8 mouse cellular contexts compared by ENCODE assay signal in the genomic region with DNA sequence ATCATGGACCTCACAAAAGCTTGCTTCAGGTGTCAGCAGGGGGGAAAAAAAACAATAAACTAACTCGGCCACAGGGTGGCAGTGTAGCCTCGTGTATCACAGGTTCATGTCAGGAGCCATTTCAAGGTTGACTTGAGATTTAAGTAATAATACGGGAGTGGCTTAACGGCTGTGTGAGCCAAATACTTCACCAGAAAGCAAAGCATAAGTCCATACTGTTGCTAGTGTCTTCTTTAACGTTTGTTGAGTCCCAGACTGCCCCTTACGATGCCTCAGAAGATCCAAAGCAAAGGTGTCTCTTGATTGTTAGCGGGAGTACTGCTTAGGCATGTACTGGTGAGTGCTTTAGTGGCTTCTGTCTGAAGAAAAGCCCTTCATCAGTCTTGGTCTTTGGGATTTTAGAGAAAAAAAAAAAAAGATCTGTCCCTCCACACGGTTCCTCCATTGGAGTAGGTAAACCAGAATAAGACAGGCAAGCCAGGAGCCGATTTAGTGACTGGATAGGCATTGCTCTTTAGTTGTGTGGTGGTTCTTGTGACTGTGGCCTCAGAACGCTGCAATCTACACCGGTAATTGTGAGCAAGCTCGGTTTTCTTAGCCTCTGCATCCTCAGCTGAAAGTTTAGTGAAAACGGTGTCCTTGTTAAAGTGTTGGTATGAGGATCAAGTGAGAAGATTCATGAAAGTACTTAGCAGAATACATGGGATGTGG. TPM values are rescaled to one million over a fixed set of nuclear protein-coding genes. Genes with fewer than 3 reads are reported as not detected.
A peak's percentile ranks its signal among the peaks of the same experiment; 100 is the strongest.
DNase-seq lines count a peak whose midpoint lies in the region; ATAC-seq and TF ChIP-seq lines count a peak whose summit lies in the region.

No protein-coding gene starts in this region.

- no peak for ATAC-seq in embryonic facial prominence, embryonic 15.5 days (ENCODE audit: insufficient number of reproducible peaks, low FRiP score, low TSS enrichment, low read depth)
- ATAC-seq in limb, embryonic 14.5 days (ENCODE audit: low FRiP score, low read depth): peak; percentile 87
- peak; percentile 63; the same call in 1 of the 2 replicates for ATAC-seq in midbrain, postnatal 0 days (ENCODE audit: low FRiP score)

- H3K27me3 ChIP-seq in embryonic facial prominence, embryonic 15.5 days: no peaks in the 10 kb centered on the region
- no peaks in the 10 kb centered on the region for H3K27me3 ChIP-seq in limb, embryonic 14.5 days (ENCODE audit: control insufficient read depth, insufficient read depth, low read length)
- H3K27me3 ChIP-seq in midbrain, postnatal 0 days (ENCODE audit: insufficient read depth, low read length): no peaks in the 10 kb centered on the region

- TF ChIP-seq POLR2A in bone marrow, adult 2 months (IDR thresholded peaks at IDR 0.05; ENCODE audit: borderline replicate concordance, control insufficient read depth, low read depth, low read length): no peak
- TF ChIP-seq POLR2A in limb, embryonic 14.5 days (IDR thresholded peaks at IDR 0.05; ENCODE audit: borderline replicate concordance, extremely low read depth, insufficient read depth, insufficient read length): no peak

- no peak overlapping the region for H3K9ac ChIP-seq in embryonic facial prominence, embryonic 15.5 days
- H3K9ac ChIP-seq in limb, embryonic 14.5 days (ENCODE audit: low read depth, low read length, severe bottlenecking): peak overlapping the region; percentile 35; the same call in 1 of the 2 replicates
- H3K9ac ChIP-seq in midbrain, postnatal 0 days (replicated peaks; ENCODE audit: low read length, poor library complexity, severe bottlenecking): no peak overlapping the region

- no peak overlapping the region for H3K4me3 ChIP-seq in bone marrow, adult 2 months (replicated peaks; ENCODE audit: control insufficient read depth, low read depth, low read length)
- peak overlapping the region; percentile 26 for H3K4me3 ChIP-seq in embryonic facial prominence, embryonic 15.5 days (replicated peaks)
- 0 out of 2 replicates have a peak overlapping the region, but pooled peaks have one; percentile 13 for H3K4me3 ChIP-seq in limb, embryonic 14.5 days (replicated peaks; ENCODE audit: low read length)
- H3K4me3 ChIP-seq in midbrain, postnatal 0 days (ENCODE audit: low read depth, low read length): 0 out of 2 replicates have a peak overlapping the region, but pooled peaks have one; percentile 9

- H3K4me2 ChIP-seq in embryonic facial prominence, embryonic 15.5 days (replicated peaks): peak overlapping the region; percentile 51
- peak overlapping the region; percentile 48 for H3K4me2 ChIP-seq in limb, embryonic 14.5 days (replicated peaks; ENCODE audit: low read depth, low read length, severe bottlenecking)
- H3K4me2 ChIP-seq in midbrain, postnatal 0 days (ENCODE audit: low read depth, low read length, poor library complexity, severe bottlenecking): peak overlapping the region; percentile 43

- DNase-seq in 416B (ENCODE audit: low read depth): peak; percentile 94
- peak; percentile 64 to 80 for DNase-seq in heart, adult 9 months (ENCODE audit: low spot score in 2 of 2)
- DNase-seq in kidney, adult 9 months: peak; percentile 84
- DNase-seq in limb, embryonic 14.5 days (ENCODE audit: low spot score): peak; percentile 89
- DNase-seq in midbrain, postnatal 0 days (ENCODE audit: low spot score): peak; percentile 92
- peak; percentile 75 to 89 for DNase-seq in spleen, postnatal 4 days (ENCODE audit: low spot score in 2 of 2)

- no peaks in the 10 kb centered on the region for H3K4me1 ChIP-seq in bone marrow, adult 2 months (ENCODE audit: control insufficient read depth, insufficient read depth, low read length)
- no peaks in the 10 kb centered on the region for H3K4me1 ChIP-seq in embryonic facial prominence, embryonic 15.5 days
- H3K4me1 ChIP-seq in limb, embryonic 14.5 days (ENCODE audit: control insufficient read depth, insufficient read depth, low read length): no peaks in the 10 kb centered on the region
- no peaks in the 10 kb centered on the region for H3K4me1 ChIP-seq in midbrain, postnatal 0 days (ENCODE audit: insufficient read depth, low read length)

- H3K27ac ChIP-seq in bone marrow, adult 2 months (ENCODE audit: control insufficient read depth, insufficient read depth, low read depth, low read length, poor library complexity): no peak overlapping the region
- H3K27ac ChIP-seq in embryonic facial prominence, embryonic 15.5 days (replicated peaks): no peak overlapping the region
- H3K27ac ChIP-seq in limb, embryonic 14.5 days (replicated peaks; ENCODE audit: low read depth, low read length): no peak overlapping the region
- H3K27ac ChIP-seq in midbrain, postnatal 0 days (ENCODE audit: low read depth, low read length): no peak overlapping the region

- H3K36me3 ChIP-seq in embryonic facial prominence, embryonic 15.5 days: no peaks in the 10 kb centered on the region
- no peaks in the 10 kb centered on the region for H3K36me3 ChIP-seq in limb, embryonic 14.5 days (ENCODE audit: control insufficient read depth, insufficient read depth, low read length)
- H3K36me3 ChIP-seq in midbrain, postnatal 0 days (ENCODE audit: insufficient read depth, low read length): no peaks in the 10 kb centered on the region

- 11% methylated on average over 13 of the region's 13 CpGs for WGBS in bone marrow, adult 2 months
- WGBS in embryonic facial prominence, embryonic 15.5 days: 28% methylated on average over 13 of the region's 13 CpGs
- 35% methylated on average over 13 of the region's 13 CpGs for WGBS in limb, embryonic 14.5 days
- WGBS in midbrain, postnatal 0 days: 33% methylated on average over 13 of the region's 13 CpGs

- H3K9me3 ChIP-seq in embryonic facial prominence, embryonic 15.5 days (replicated peaks): no peaks in the 10 kb centered on the region
- no peaks in the 10 kb centered on the region for H3K9me3 ChIP-seq in limb, embryonic 14.5 days (ENCODE audit: control insufficient read depth, low read length)
- H3K9me3 ChIP-seq in midbrain, postnatal 0 days (ENCODE audit: low read length): no peaks in the 10 kb centered on the region

- TF ChIP-seq CTCF in bone marrow, adult 2 months (IDR thresholded peaks at IDR 0.05; ENCODE audit: control insufficient read depth, insufficient read depth, low read length): peak; percentile 53
- peak; percentile 87 for TF ChIP-seq CTCF in midbrain, postnatal 0 days (IDR thresholded peaks at IDR 0.05)

RNA-seq across cellular contexts. Expression of a gene that starts 30.2 kb away (rescaled TPM):
- polyA plus RNA-seq in bone marrow, adult 2 months (2011; ENCODE audit: insufficient read depth, insufficient read length, low replicate concordance, missing spikeins): 1.8 TPM in 1 of 2 replicates, not detected in the other
- 2.1 and 3.3 TPM in 2 replicates for polyA plus RNA-seq in embryonic facial prominence, embryonic 15.5 days (2015; fragmentation: Nextera tagmentation; extraction: Ambion mirVana)
- 0.35 TPM in 2 replicates for polyA plus RNA-seq in limb, embryonic 14.5 days (2012; rRNA removed)
- polyA plus RNA-seq in limb, embryonic 14.5 days (2014; fragmentation: Nextera tagmentation; extraction: Ambion mirVana): 0.23 and 0.25 TPM in 2 replicates
- total RNA-seq in midbrain, postnatal 0 days (2014; rRNA removed): 4.7 and 4.9 TPM in 2 replicates
- 3.2 and 4.2 TPM in 2 replicates for polyA plus RNA-seq in midbrain, postnatal 0 days (2015; fragmentation: Nextera tagmentation; extraction: Ambion mirVana)
